Mouse (Mus musculus) erythroblast, embryonic 14.5 days (primary cell): Measurements from ENCODE around the gene Lrmda. TPM values are rescaled to one million over a fixed set of nuclear protein-coding genes. Genes with fewer than 3 reads are reported as not detected.

Experiments used
- H3K27me3 ChIP-seq: 2 replicates; pipeline ENCODE4 v1.6.1; 2012; ENCODE audit warnings: inconsistent platforms; ENCODE audit not compliant: control insufficient read depth
- H3K36me3 ChIP-seq: 2 replicates; pipeline ENCODE4 v1.6.1; 2012; ENCODE audit warnings: mild to moderate bottlenecking, inconsistent platforms; ENCODE audit not compliant: control insufficient read depth
- H3K4me1 ChIP-seq: 2 replicates; pipeline ENCODE4 v1.6.1; 2012; ENCODE audit warnings: inconsistent platforms; ENCODE audit not compliant: control insufficient read depth
- H3K4me3 ChIP-seq: replicated peaks from 2 replicates; pipeline ENCODE3; 2012; ENCODE audit warnings: moderate library complexity, mild to moderate bottlenecking, inconsistent platforms
- H3K9me3 ChIP-seq: 2 replicates; pipeline ENCODE4 v1.6.1; 2012; ENCODE audit warnings: low read length, inconsistent platforms, mixed read lengths; ENCODE audit not compliant: control insufficient read depth
- GATA1 ChIP-seq: IDR thresholded peaks from 2 replicates; pipeline ENCODE4 v1.6.1; 2012; ENCODE audit warnings: low read length, inconsistent platforms, mixed read lengths
- TAL1 ChIP-seq: IDR thresholded peaks from 3 replicates; pipeline ENCODE4 v1.6.1; 2012; ENCODE audit warnings: low read length, inconsistent platforms, mixed read lengths
- polyA plus RNA-seq: library from polyadenylated mRNA; stranded (reverse); fragments of >175 nt; gene quantifications from 2 replicates; pipeline ENCODE4 v1.2.3, GENCODE M21; 2012

Gene Lrmda
- polyA plus RNA-seq, 1 experiment = not detected

DNA sequence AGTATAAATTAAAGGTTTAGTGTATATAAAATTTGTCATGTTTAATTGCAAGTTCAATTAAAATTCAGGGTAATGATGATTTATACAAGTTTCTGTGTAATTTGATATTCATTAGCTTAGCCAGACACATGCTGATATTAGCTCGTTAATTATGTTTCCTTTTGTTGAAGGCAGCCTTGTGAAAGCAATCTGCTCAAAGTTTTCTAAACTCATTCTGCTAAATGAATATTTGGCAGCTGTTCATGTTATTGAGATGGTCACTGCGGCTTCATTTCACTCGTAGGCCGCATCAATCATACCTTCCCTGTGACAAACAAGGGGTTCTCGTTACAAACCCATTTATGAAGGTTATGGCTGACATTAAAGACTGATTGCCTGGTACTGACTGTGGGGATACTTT lies 423.2 kb downstream of the Lrmda start:
- H3K9me3 ChIP-seq = no peaks in the 10 kb centered on the region
- no peaks in the 10 kb centered on the region for H3K27me3 ChIP-seq
- TF ChIP-seq TAL1 (no peak), GATA1 (no peak)
- H3K4me1 ChIP-seq = no peaks in the 10 kb centered on the region
- no peaks in the 10 kb centered on the region for H3K36me3 ChIP-seq
- no peak overlapping the region for H3K4me3 ChIP-seq

DNA sequence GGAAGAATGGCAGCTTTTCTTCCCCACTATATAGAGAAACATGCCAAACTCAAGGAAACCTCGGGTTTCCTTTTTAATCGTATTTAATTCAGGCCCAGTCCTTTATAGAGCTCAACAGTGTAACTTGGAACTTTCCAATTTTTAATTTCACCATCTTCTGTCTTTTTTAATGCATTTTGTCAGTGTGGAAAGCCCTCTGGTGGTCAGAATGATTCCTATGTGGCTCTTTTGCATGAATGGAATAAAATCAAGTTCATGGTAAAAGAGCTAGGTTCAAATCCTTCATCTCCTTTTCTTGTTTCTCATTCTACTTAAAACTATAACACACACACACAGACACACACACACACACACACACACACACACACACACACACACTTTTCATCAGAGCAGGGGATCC lies 425.0 kb downstream of the Lrmda start:
- TF ChIP-seq TAL1 (no peak), GATA1 (no peak)
- Histone ChIP-seq H3K27me3 (no peaks in the 10 kb centered on the region), H3K4me3 (no peak overlapping the region), H3K9me3 (no peaks in the 10 kb centered on the region), H3K4me1 (no peaks in the 10 kb centered on the region), H3K36me3 (no peaks in the 10 kb centered on the region)

DNA sequence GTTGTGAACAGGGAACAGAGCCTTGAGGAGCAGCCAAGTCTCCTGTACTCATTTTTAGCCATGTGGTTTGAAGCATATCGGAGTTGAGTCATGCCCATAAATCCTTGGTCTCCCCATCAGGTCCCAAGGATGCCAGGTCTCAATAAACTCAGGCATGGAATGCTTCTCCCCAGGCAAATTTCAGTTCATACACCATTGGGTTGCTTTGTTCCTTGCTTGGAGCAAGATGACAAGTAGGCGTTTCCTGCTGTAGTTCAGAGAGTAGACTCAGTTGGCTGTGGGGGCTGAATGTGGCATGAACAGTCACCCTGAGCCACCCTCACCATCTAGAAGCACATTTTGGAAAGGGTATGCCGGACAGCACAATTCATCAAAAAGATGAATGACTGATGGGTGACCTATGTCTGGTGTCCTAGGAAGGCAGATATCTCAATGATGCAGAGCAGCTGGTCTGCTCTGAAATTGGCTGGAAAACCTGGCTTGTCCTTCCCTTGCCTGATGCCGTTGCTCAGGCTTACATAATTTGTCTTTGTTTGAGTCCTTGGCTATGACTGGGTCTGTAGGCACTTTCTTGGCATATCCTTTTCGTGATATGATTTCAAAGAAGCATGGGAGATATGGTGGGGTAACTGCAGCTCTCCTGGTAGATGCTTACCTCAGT lies 425.8 kb downstream of the Lrmda start:
- H3K27me3 ChIP-seq = no peaks in the 10 kb centered on the region
- no peak for TF ChIP-seq TAL1
- TF ChIP-seq GATA1 = no peak

DNA sequence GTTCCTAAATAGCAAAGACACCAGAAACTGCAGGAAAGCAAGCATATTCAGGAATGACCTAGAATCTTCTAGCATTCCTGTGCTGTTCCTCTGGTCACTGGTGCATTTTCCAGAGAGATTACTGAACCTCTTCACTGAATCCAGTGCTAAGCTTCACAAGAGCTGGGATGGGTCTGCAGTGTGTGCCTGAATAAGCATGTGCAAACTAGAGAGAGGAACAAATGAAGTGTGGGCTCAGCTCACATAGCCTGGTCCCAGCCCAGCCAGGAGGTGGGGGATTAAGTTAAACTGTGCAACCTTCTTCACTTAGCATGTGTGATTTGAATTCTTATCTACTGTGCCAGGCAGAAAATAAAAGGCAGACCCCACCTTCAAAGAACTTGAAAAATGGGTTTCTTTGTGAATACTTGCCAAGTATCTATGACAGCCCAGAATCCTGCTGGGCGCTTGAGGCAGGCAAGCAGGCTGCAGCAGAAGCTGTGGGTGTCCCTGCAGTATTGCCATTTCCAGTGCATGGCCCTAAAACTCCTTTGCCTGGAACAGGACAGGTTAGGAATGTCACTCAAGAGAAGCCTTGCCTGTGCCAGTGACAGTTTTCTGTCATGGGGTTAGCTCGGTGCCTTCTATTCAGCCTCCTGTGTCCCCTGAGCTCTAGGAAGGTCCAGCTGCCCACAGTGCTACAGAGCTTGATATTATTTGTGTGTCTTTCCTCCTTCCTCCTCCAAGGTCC lies 426.5 kb downstream of the Lrmda start:
- Histone ChIP-seq H3K27me3 (no peaks in the 10 kb centered on the region), H3K9me3 (no peaks in the 10 kb centered on the region), H3K4me3 (no peak overlapping the region), H3K36me3 (no peaks in the 10 kb centered on the region), H3K4me1 (no peaks in the 10 kb centered on the region)
- TF ChIP-seq GATA1 (no peak), TAL1 (no peak)

More for the DNA sequence above, 425.8 kb downstream of the Lrmda start:
- Histone ChIP-seq H3K36me3 (no peaks in the 10 kb centered on the region), H3K4me1 (no peaks in the 10 kb centered on the region), H3K4me3 (no peak overlapping the region), H3K9me3 (no peaks in the 10 kb centered on the region)

DNA sequence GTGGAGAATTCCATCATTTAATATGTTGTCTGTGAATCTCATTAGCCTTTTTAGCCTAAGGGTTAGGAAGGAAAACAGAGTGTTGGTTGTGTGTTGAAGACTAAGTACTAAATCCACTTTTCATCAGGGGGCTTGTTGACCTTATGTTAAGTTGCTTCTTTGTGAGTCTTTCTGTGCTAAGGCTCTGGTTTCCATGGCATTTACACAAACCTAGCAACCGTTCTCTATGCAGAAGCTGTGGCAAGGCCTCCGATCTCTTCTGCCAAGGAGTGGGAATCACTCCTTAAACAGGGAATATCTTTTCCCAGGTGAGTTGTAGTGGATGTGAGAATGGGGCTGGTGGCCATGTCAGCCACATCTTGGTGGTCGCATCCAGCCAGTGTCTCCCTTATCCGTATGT lies 432.1 kb downstream of the Lrmda start:
- no peak overlapping the region for H3K4me3 ChIP-seq
- H3K4me1 ChIP-seq = no peaks in the 10 kb centered on the region
- TF ChIP-seq TAL1 (no peak), GATA1 (no peak)
- H3K36me3 ChIP-seq = no peaks in the 10 kb centered on the region
- no peaks in the 10 kb centered on the region for H3K9me3 ChIP-seq
- H3K27me3 ChIP-seq = no peaks in the 10 kb centered on the region

DNA sequence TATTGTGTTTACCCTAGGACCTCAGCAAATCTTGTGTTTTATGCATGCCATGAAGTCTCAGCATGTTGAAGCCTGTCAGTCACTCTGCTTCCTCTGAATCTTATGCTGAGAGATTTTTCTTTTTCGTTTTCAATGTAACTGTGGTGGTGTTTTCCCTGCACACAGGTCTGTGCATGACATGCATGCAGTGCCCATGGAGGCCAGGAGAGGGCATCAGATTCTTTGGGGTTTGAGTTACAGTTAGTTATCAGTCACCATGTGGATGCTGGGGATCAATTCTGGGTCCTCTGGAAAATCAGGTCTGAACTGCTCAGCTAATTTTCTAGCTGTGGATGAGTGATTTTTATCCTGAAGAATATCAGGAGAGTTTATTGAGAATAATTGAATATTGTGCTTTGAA lies 444.8 kb downstream of the Lrmda start:
- Histone ChIP-seq H3K36me3 (no peaks in the 10 kb centered on the region), H3K4me3 (no peak overlapping the region), H3K9me3 (no peaks in the 10 kb centered on the region), H3K4me1 (no peaks in the 10 kb centered on the region), H3K27me3 (no peaks in the 10 kb centered on the region)
- TF ChIP-seq GATA1 = no peak
- TF ChIP-seq TAL1 = no peak

DNA sequence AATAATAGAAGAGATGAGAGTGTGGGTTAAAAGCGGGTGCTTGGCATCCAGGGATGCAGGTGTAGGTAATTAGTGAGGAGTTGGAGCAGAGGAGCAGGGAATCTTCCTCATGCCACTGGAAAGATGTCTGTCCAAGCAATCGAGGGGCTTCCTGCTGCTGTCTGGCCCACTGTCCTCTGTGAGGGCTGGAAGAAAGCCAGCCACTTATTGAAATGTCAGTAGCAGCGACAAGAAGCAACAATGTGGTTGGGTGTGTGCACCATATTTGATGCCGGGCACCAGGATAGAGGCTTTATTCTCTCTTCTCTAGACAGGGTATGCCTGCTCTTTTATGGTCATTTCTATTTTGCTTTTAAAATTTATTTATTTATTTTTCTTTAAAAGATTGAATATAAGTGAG lies 451.5 kb downstream of the Lrmda start:
- no peaks in the 10 kb centered on the region for H3K9me3 ChIP-seq
- H3K4me3 ChIP-seq = no peak overlapping the region
- no peaks in the 10 kb centered on the region for H3K4me1 ChIP-seq
- TF ChIP-seq GATA1 (no peak), TAL1 (no peak)
- no peaks in the 10 kb centered on the region for H3K36me3 ChIP-seq
- no peaks in the 10 kb centered on the region for H3K27me3 ChIP-seq

DNA sequence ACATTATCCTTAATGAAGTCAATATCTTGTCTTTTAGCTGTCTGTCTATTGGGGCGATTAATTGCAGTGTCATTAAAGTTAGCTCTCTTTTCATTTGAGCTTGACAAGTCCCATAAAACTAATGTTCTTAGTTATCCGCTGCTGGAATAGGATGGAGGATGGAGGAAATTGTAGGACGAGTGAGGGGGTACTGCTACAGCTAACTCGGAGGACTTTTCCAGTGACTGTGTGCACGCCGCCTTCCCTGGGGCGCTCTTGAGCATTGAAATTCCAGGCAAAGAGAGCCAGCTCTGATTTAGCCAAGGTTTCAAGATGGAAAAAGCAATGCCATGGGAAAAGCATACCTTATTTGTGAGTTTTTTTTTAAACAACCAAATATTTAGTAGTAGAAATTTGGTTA lies 453.9 kb downstream of the Lrmda start:
- Histone ChIP-seq H3K36me3 (no peaks in the 10 kb centered on the region), H3K4me1 (no peaks in the 10 kb centered on the region), H3K9me3 (no peaks in the 10 kb centered on the region), H3K27me3 (no peaks in the 10 kb centered on the region), H3K4me3 (no peak overlapping the region)
- TF ChIP-seq TAL1 = no peak
- TF ChIP-seq GATA1 = no peak

DNA sequence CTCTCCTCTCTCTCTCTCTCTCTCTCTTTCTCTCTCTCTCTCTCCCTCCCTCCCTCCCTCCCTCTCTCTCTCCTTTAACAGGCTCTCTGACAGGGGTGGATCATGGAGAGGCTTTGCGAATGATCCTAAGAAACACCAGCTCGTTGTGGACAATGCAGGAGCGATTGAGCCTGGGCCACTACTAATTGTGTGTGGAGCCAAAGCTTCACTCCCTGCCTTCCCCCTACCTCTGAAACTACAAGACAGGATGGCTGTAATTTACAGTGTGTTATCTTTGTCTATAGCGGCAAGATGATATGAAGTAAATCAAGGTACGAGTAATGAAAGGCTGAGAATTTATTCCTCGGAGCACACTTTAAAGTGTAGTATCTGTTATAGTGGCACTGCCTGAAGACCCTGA lies 454.5 kb downstream of the Lrmda start:
- H3K4me3 ChIP-seq = no peak overlapping the region
- no peaks in the 10 kb centered on the region for H3K27me3 ChIP-seq
- H3K4me1 ChIP-seq = no peaks in the 10 kb centered on the region
- TF ChIP-seq TAL1 = no peak
- no peak for TF ChIP-seq GATA1
- no peaks in the 10 kb centered on the region for H3K36me3 ChIP-seq
- H3K9me3 ChIP-seq = no peaks in the 10 kb centered on the region

DNA sequence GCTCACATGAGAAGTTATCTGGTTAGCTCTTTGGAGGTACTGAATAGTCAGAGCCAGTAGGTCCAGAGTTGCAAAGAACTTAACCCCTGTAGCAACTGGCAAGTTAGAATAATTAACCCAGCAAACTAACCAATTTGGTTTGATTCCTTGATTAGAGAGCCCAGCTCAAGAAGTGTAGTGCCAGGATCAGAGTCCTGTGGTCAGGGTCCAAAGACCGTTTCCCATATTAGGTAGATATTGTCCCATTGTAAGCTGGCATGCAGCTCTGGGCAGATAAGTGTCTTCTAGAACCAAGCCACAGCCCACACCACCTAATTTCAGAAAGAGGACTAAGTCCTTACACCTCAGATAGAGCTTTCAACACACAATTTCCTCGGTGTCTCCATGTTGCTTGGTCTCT lies 473.8 kb downstream of the Lrmda start:
- H3K4me1 ChIP-seq = no peaks in the 10 kb centered on the region
- no peaks in the 10 kb centered on the region for H3K9me3 ChIP-seq
- TF ChIP-seq TAL1 (no peak), GATA1 (no peak)
- H3K36me3 ChIP-seq = no peaks in the 10 kb centered on the region
- no peaks in the 10 kb centered on the region for H3K27me3 ChIP-seq
- no peak overlapping the region for H3K4me3 ChIP-seq
